Mouse (Mus musculus) G1E (cell line): ENCODE data around the gene Ric8a.

Experiments
- CTCF ChIP-seq: IDR thresholded peaks from 2 replicates; pipeline ENCODE4 v1.5.1; 2012; ENCODE audit warnings: low read depth, low read length, inconsistent platforms, mixed read lengths
- GATA1 ChIP-seq: IDR thresholded peaks from 2 replicates; pipeline ENCODE4 v1.6.1; 2012; ENCODE audit warnings: borderline replicate concordance, low read length, inconsistent platforms, mixed read lengths
- GATA2 ChIP-seq: IDR thresholded peaks from 2 replicates; pipeline ENCODE4 v1.6.1; 2012; ENCODE audit warnings: low read depth, low read length, inconsistent platforms, borderline replicate concordance
- POLR2AphosphoS5 ChIP-seq: IDR thresholded peaks from 2 replicates; pipeline ENCODE4 v1.6.1; 2012; ENCODE audit warnings: low read depth, low read length, inconsistent platforms; ENCODE audit not compliant: insufficient replicate concordance
- TAL1 ChIP-seq: conservative IDR thresholded peaks from 2 replicates; pipeline ENCODE4 v1.6.1; 2012; ENCODE audit warnings: low read depth, low read length, inconsistent platforms, mixed read lengths

DNA sequence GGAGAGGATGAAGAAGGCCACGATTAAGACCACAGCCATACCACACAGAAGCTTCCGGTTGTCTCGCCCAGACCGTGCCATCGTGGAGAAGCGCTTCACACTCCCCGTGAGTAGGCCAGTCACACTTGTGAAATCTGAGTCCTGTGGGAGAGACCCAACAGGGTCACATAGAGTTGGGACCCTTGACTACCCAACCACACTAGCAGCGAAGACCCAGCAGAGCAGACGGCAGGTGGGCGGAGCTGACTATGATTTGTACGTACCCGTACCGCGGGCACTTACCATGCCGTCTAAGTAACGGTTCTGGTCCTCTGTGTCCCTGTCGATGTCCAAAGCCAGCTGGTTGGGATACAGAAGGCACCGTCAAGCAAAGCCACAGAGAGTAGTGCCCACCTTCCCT, 2.3 kb upstream of the Ric8a start:
- TF ChIP-seq POLR2AphosphoS5 (no peak), CTCF (no peak), TAL1 (no peak), GATA1 (no peak), GATA2 (no peak)
